Mouse (Mus musculus): Measurements from ENCODE around the gene Tha1.

- no peak for TF ChIP-seq CTCF (IDR thresholded peaks at IDR 0.05; ENCODE audit: extremely low read depth, insufficient read depth, low read length)
- TF ChIP-seq POLR2A (IDR thresholded peaks at IDR 0.05; ENCODE audit: extremely low read depth, insufficient read depth, low read length), result no peak
Observed at GRCm38 (mm10) chr11:117871376-117871775, 1.9 kb downstream of the Tha1 start.
